Mouse (Mus musculus): ENCODE results near the gene Fam216b. TPM values are rescaled to one million over a fixed set of nuclear protein-coding genes. Genes with fewer than 3 reads are reported as not detected.

The Fam216b gene
- total RNA-seq (2021) = not detected
- long read RNA-seq, experiment 1 = 0 reads
- long read RNA-seq, experiment 2 = 0 reads

GRCm38 (mm10) chr14:78088907-78089306, at the start of gene Fam216b:
TSS of gene Fam216b (minus strand) at chr14:78089007.
- DNase-seq = peak; percentile 30

- DNase-seq = no peak
Observed at GRCm38 (mm10) chr14:78132368-78133052, 43.7 kb upstream of the Fam216b start.

GRCm38 (mm10) chr14:78126670-78127069, 37.9 kb upstream of the Fam216b start:
- no peak for DNase-seq

- no peak for DNase-seq
Observed at GRCm38 (mm10) chr14:78120286-78120685, 31.5 kb upstream of the Fam216b start.

GRCm38 (mm10) chr14:78119449-78120200, 30.8 kb upstream of the Fam216b start:
- DNase-seq = peak; percentile 62

GRCm38 (mm10) chr14:78117671-78118070, 28.9 kb upstream of the Fam216b start:
- DNase-seq = no peak

GRCm38 (mm10) chr14:78117268-78117667, 28.5 kb upstream of the Fam216b start:
- no peak for DNase-seq

- DNase-seq = no peak
Observed at GRCm38 (mm10) chr14:78112466-78112865, 23.7 kb upstream of the Fam216b start.

- DNase-seq = no peak
Observed at GRCm38 (mm10) chr14:78110871-78111270, 22.1 kb upstream of the Fam216b start.

GRCm38 (mm10) chr14:78109419-78109818, 20.6 kb upstream of the Fam216b start:
- no peak for DNase-seq

GRCm38 (mm10) chr14:78108388-78108787, 19.6 kb upstream of the Fam216b start:
- DNase-seq = no peak

- DNase-seq = peak; percentile 28
Observed at GRCm38 (mm10) chr14:78089591-78089990, 784 bp upstream of the Fam216b start.

GRCm38 (mm10) chr14:78083465-78083864, 5.3 kb downstream of the Fam216b start:
- no peak for DNase-seq

GRCm38 (mm10) chr14:78077508-78077907, 11.3 kb downstream of the Fam216b start:
- DNase-seq = no peak

- no peak for DNase-seq
Observed at GRCm38 (mm10) chr14:78065938-78066710, 22.7 kb downstream of the Fam216b start.

GRCm38 (mm10) chr14:78062484-78062883, 26.3 kb downstream of the Fam216b start:
- no peak for DNase-seq

GRCm38 (mm10) chr14:78060609-78060951, 28.2 kb downstream of the Fam216b start:
- DNase-seq = no peak

GRCm38 (mm10) chr14:78059878-78060608, 28.8 kb downstream of the Fam216b start:
- DNase-seq = no peak

- no peak for DNase-seq
Observed at GRCm38 (mm10) chr14:78057362-78057761, 31.4 kb downstream of the Fam216b start.

- DNase-seq = no peak
Observed at GRCm38 (mm10) chr14:78056371-78056770, 32.4 kb downstream of the Fam216b start.

- no peak for DNase-seq
Observed at GRCm38 (mm10) chr14:78048674-78049073, 40.1 kb downstream of the Fam216b start.

- no peak for DNase-seq
Observed at GRCm38 (mm10) chr14:78048258-78048657, 40.5 kb downstream of the Fam216b start.

Measured in adrenal gland, postnatal 10 days (tissue).